Mouse (Mus musculus) lung, embryonic 14.5 days (tissue): ENCODE measurements around the gene Olfr1443. TPM values are rescaled to one million over a fixed set of nuclear protein-coding genes. Genes with fewer than 3 reads are reported as not detected.

Source experiments
- ATAC-seq: fragments of 200-750 bp; cut with Nextera tagmentation; 2 replicates; pipeline ENCODE4 v1.8.0; 2017; ENCODE audit warnings: mild to moderate bottlenecking, moderate TSS enrichment, moderate library complexity; ENCODE audit not compliant: insufficient read depth
- DNase-seq: peaks from one replicate; pipeline ENCODE4 v3.0.0-alpha.2; 2015
- H3K27ac ChIP-seq: fragments of 300-500 bp; sonication (generic); 2 replicates; pipeline ENCODE4 v1.5.1; 2014; ENCODE audit warnings: low read depth, mild to moderate bottlenecking, moderate library complexity
- H3K27me3 ChIP-seq: fragments of 300-500 bp; sonication (generic); 2 replicates; pipeline ENCODE4 v1.6.1; 2014; ENCODE audit warnings: low read length, control low read depth; ENCODE audit not compliant: insufficient read depth
- H3K36me3 ChIP-seq: fragments of 300-500 bp; sonication (generic); 2 replicates; pipeline ENCODE4 v1.6.1; 2014; ENCODE audit warnings: control low read depth; ENCODE audit not compliant: insufficient read depth
- H3K4me1 ChIP-seq: fragments of 300-500 bp; sonication (generic); 2 replicates; pipeline ENCODE4 v1.6.1; 2014; ENCODE audit warnings: antibody characterized with exemption, control low read depth; ENCODE audit not compliant: insufficient read depth
- H3K4me2 ChIP-seq: fragments of 300-500 bp; sonication (generic); 2 replicates; pipeline ENCODE4 v1.6.1; 2014; ENCODE audit warnings: mild to moderate bottlenecking
- H3K4me3 ChIP-seq: fragments of 300-500 bp; sonication (generic); 2 replicates; pipeline ENCODE4 v1.5.1; 2014; ENCODE audit warnings: low read depth, low read length
- H3K9ac ChIP-seq: fragments of 300-500 bp; sonication (generic); 2 replicates; pipeline ENCODE4 v1.6.1; 2014
- H3K9me3 ChIP-seq: fragments of 300-500 bp; sonication (generic); 2 replicates; pipeline ENCODE4 v1.6.1; 2016; ENCODE audit warnings: low read depth, low read length, control low read depth
- CTCF ChIP-seq: IDR thresholded peaks from 2 replicates; pipeline ENCODE4 v1.5.1; 2016; ENCODE audit warnings: antibody characterized with exemption, low read depth
- WGBS: fragments of 180-500 bp; shearing (Covaris S2); extraction: QIAGEN DNeasy Blood & Tissue Kit; methylation state at CpG from one replicate; pipeline ENCODE4 v1.1.7; 2014; 5-methylcytosine and 5-hydroxymethylcytosine counted together
- polyA plus RNA-seq: library from polyadenylated mRNA; unstranded; fragments of >200 nt; fragmentation: Nextera tagmentation; extraction: Ambion mirVana; gene quantifications from 2 replicates; pipeline ENCODE4 v1.2.1, GENCODE M21; 2014

Gene Olfr1443
- polyA plus RNA-seq, 1 experiment from 2014 or later, result not detected

GRCm38 (mm10) chr19:12670139-12670538 lies 7.8 kb upstream of the Olfr1443 start, which contains the start of gene Olfr1442:
Gene Olfr1442 (plus strand): TSS chr19:12670439.
- Histone ChIP-seq H3K9me3 (no peaks in the 10 kb centered on the region), H3K4me2 (no peak within 1 kb of the TSS), H3K4me3 (no peak within 1 kb of the TSS), H3K9ac (no peak within 1 kb of the TSS), H3K36me3 (no peaks in the 10 kb centered on the region), H3K27ac (no peak within 1 kb of the TSS), H3K4me1 (no peaks in the 10 kb centered on the region), H3K27me3 (no peaks in the 10 kb centered on the region)
- TF ChIP-seq CTCF, result no peak
- DNase-seq (no peak), ATAC-seq (no peak)

DNA sequence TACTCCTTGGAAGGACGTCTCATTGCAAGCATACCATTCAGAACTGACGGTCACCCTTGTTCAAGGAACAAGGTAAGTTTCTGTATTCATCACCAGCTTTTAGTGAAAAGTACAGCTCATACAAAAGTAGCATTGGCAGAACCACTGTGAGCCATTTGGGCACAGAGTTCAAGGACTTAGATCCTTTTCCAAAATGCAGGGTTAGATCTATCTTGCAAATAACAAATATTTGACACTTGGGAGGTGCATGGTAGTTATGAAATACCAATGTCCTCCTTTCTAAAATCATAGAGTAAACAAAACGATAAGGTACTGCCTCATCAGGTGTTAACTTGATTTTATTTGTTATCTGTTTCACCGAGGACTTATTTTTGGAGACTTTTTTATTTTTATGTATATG lies 6.9 kb upstream of the Olfr1443 start:
- Histone ChIP-seq H3K9me3 (no peaks in the 10 kb centered on the region), H3K36me3 (no peaks in the 10 kb centered on the region), H3K4me3 (no peak overlapping the region), H3K9ac (no peak overlapping the region), H3K27me3 (no peaks in the 10 kb centered on the region), H3K4me2 (no peak overlapping the region), H3K4me1 (no peaks in the 10 kb centered on the region), H3K27ac (no peak overlapping the region)
- no peak for ATAC-seq
- no peak for DNase-seq
- WGBS, result 74% methylated on average over 4 of the region's 4 CpGs
- no peak for TF ChIP-seq CTCF

GRCm38 (mm10) chr19:12684638-12685037 lies 6.7 kb downstream of the Olfr1443 start:
- H3K9ac ChIP-seq, result no peak overlapping the region
- no peak overlapping the region for H3K4me2 ChIP-seq
- no peaks in the 10 kb centered on the region for H3K27me3 ChIP-seq
- no peak overlapping the region for H3K4me3 ChIP-seq
- H3K36me3 ChIP-seq, result no peaks in the 10 kb centered on the region
- no peaks in the 10 kb centered on the region for H3K9me3 ChIP-seq
- no peak for ATAC-seq
- no peak overlapping the region for H3K27ac ChIP-seq
- TF ChIP-seq CTCF, result no peak
- no peak for DNase-seq
- H3K4me1 ChIP-seq, result no peaks in the 10 kb centered on the region

GRCm38 (mm10) chr19:12685231-12685630 lies 7.3 kb downstream of the Olfr1443 start:
- Histone ChIP-seq H3K4me1 (no peaks in the 10 kb centered on the region), H3K4me3 (no peak overlapping the region), H3K27me3 (no peaks in the 10 kb centered on the region), H3K27ac (no peak overlapping the region), H3K36me3 (no peaks in the 10 kb centered on the region), H3K4me2 (no peak overlapping the region), H3K9ac (no peak overlapping the region), H3K9me3 (no peaks in the 10 kb centered on the region)
- ATAC-seq (no peak), DNase-seq (no peak)
- no peak for TF ChIP-seq CTCF

GRCm38 (mm10) chr19:12695590-12695989 lies 17.7 kb downstream of the Olfr1443 start, which contains the start of gene Keg1:
Gene Keg1 (plus strand): TSS chr19:12695786.
- no peak for DNase-seq
- ATAC-seq, result no peak
- H3K9me3 ChIP-seq, result no peaks in the 10 kb centered on the region
- no peak within 1 kb of the TSS for H3K4me3 ChIP-seq
- no peaks in the 10 kb centered on the region for H3K4me1 ChIP-seq
- H3K27me3 ChIP-seq, result no peaks in the 10 kb centered on the region
- no peaks in the 10 kb centered on the region for H3K36me3 ChIP-seq
- no peak for TF ChIP-seq CTCF
- H3K9ac ChIP-seq, result no peak within 1 kb of the TSS
- H3K4me2 ChIP-seq, result no peak within 1 kb of the TSS
- no peak within 1 kb of the TSS for H3K27ac ChIP-seq
- 68% methylated on average over 3 of the region's 3 CpGs for WGBS

GRCm38 (mm10) chr19:12696221-12696620 lies 18.3 kb downstream of the Olfr1443 start:
- H3K9ac ChIP-seq, result no peak overlapping the region
- H3K4me1 ChIP-seq, result no peaks in the 10 kb centered on the region
- H3K9me3 ChIP-seq, result no peaks in the 10 kb centered on the region
- H3K27ac ChIP-seq, result no peak overlapping the region
- ATAC-seq, result no peak
- H3K4me3 ChIP-seq, result no peak overlapping the region
- H3K36me3 ChIP-seq, result no peaks in the 10 kb centered on the region
- H3K27me3 ChIP-seq, result no peaks in the 10 kb centered on the region
- DNase-seq, result no peak
- H3K4me2 ChIP-seq, result no peak overlapping the region
- TF ChIP-seq CTCF, result no peak

DNA sequence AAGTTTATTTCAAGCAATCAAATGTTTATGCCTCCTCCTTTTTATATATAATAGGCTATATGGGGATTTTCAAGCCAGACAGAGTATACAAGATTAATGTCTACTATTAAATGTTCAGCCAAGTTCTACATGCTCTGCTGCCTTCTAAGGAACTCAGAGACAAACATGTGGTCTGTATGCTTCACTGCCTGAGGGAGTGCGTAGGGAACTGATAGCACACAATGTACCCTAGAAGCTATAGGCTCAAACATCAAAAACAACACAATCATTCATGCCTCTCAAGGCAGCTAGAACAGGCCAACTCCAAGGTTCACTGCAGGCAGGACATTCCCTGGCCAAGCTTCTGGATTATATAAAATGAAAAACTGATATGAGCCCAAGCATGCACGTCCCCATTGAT lies 30.5 kb downstream of the Olfr1443 start:
- Histone ChIP-seq H3K9me3 (no peaks in the 10 kb centered on the region), H3K27ac (no peak overlapping the region), H3K4me2 (no peak overlapping the region), H3K27me3 (no peaks in the 10 kb centered on the region), H3K36me3 (no peaks in the 10 kb centered on the region), H3K4me1 (no peaks in the 10 kb centered on the region), H3K4me3 (no peak overlapping the region), H3K9ac (no peak overlapping the region)
- 75% methylated on average over 2 of the region's 2 CpGs for WGBS
- DNase-seq, result no peak
- TF ChIP-seq CTCF, result no peak
- no peak for ATAC-seq

DNA sequence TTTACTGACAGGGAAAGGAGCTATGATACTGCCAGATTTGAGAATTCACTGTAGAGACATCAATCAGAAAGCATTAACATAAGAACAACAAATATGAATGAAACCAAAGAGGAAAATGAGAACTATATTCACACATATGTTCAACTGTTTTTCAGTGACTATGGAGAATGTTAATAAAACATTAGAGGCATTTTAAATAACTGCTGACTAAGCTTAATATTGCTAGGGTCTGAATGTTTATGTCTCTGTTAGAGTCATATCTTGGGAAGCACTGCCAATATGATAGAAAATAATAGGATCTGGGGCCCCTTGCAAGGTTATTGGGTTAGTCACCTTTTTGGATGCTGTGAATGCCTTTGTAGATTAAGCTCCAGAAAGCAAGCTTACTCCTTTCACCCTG lies 31.1 kb downstream of the Olfr1443 start:
- DNase-seq (no peak), ATAC-seq (no peak)
- no peaks in the 10 kb centered on the region for H3K36me3 ChIP-seq
- no peaks in the 10 kb centered on the region for H3K4me1 ChIP-seq
- no peak for TF ChIP-seq CTCF
- H3K4me2 ChIP-seq, result no peak overlapping the region
- H3K9me3 ChIP-seq, result no peaks in the 10 kb centered on the region
- no peak overlapping the region for H3K9ac ChIP-seq
- H3K4me3 ChIP-seq, result no peak overlapping the region
- H3K27me3 ChIP-seq, result no peaks in the 10 kb centered on the region
- no peak overlapping the region for H3K27ac ChIP-seq
